Mouse (Mus musculus): ENCODE measurements around the gene Trmt5. TPM values are rescaled to one million over a fixed set of nuclear protein-coding genes. Genes with fewer than 3 reads are reported as not detected.

Trmt5 gene
- total and polyA plus RNA-seq, 2 experiments from 2014 or later, result 9.7 to 15.0 TPM

GRCm38 (mm10) chr12:73325617-73326016, 39.1 kb upstream of the Trmt5 start:
- no peaks in the 10 kb centered on the region for H3K36me3 ChIP-seq (ENCODE audit: insufficient read depth, low read length)
- H3K9me3 ChIP-seq (ENCODE audit: low read length), result no peaks in the 10 kb centered on the region
- no peak for TF ChIP-seq CTCF (IDR thresholded peaks at IDR 0.05; ENCODE audit: low read depth)
- no peak overlapping the region for H3K9ac ChIP-seq (replicated peaks; ENCODE audit: low read length)
- no peak overlapping the region for H3K27ac ChIP-seq
- no peaks in the 10 kb centered on the region for H3K27me3 ChIP-seq (ENCODE audit: insufficient read depth, low read length)
- H3K4me1 ChIP-seq (ENCODE audit: insufficient read depth, low read length), result no peaks in the 10 kb centered on the region
- DNase-seq (ENCODE audit: low spot score) (no peak), ATAC-seq (no peak)
- H3K4me2 ChIP-seq (ENCODE audit: low read depth, low read length), result no peak overlapping the region
- H3K4me3 ChIP-seq (ENCODE audit: low read length), result no peak overlapping the region
- WGBS, result 39% methylated on average over 4 of the region's 4 CpGs

- Histone ChIP-seq H3K4me1 (ENCODE audit: insufficient read depth, low read length) (no peaks in the 10 kb centered on the region), H3K27ac (no peak overlapping the region), H3K9me3 (ENCODE audit: low read length) (no peaks in the 10 kb centered on the region), H3K4me2 (ENCODE audit: low read depth, low read length) (no peak overlapping the region), H3K27me3 (ENCODE audit: insufficient read depth, low read length) (no peaks in the 10 kb centered on the region), H3K9ac (replicated peaks; ENCODE audit: low read length) (no peak overlapping the region), H3K36me3 (ENCODE audit: insufficient read depth, low read length) (no peaks in the 10 kb centered on the region), H3K4me3 (ENCODE audit: low read length) (no peak overlapping the region)
- ATAC-seq, result no peak
- TF ChIP-seq CTCF (IDR thresholded peaks at IDR 0.05; ENCODE audit: low read depth), result no peak
- DNase-seq (ENCODE audit: low spot score), result no peak
- 70% methylated on average over 2 of the region's 2 CpGs for WGBS
These were observed 38.7 kb upstream of the Trmt5 start for GRCm38 (mm10) chr12:73325181-73325580.

- 96% methylated on average over 1 of the region's 1 CpGs for WGBS
- no peaks in the 10 kb centered on the region for H3K9me3 ChIP-seq (ENCODE audit: low read length)
- peak; percentile 54 for TF ChIP-seq CTCF (IDR thresholded peaks at IDR 0.05; ENCODE audit: low read depth)
- H3K27ac ChIP-seq, result no peak overlapping the region
- H3K4me3 ChIP-seq (ENCODE audit: low read length), result no peak overlapping the region
- H3K36me3 ChIP-seq (ENCODE audit: insufficient read depth, low read length), result no peaks in the 10 kb centered on the region
- DNase-seq (ENCODE audit: low spot score), result peak; percentile 16
- no peak overlapping the region for H3K4me2 ChIP-seq (ENCODE audit: low read depth, low read length)
- H3K4me1 ChIP-seq (ENCODE audit: insufficient read depth, low read length), result no peaks in the 10 kb centered on the region
- H3K9ac ChIP-seq (replicated peaks; ENCODE audit: low read length), result no peak overlapping the region
- H3K27me3 ChIP-seq (ENCODE audit: insufficient read depth, low read length), result no peaks in the 10 kb centered on the region
- no peak for ATAC-seq
These were observed 38.2 kb upstream of the Trmt5 start for GRCm38 (mm10) chr12:73324742-73325141.

GRCm38 (mm10) chr12:73324180-73324586, 37.7 kb upstream of the Trmt5 start:
- Histone ChIP-seq H3K4me1 (ENCODE audit: insufficient read depth, low read length) (no peaks in the 10 kb centered on the region), H3K27me3 (ENCODE audit: insufficient read depth, low read length) (no peaks in the 10 kb centered on the region), H3K4me2 (ENCODE audit: low read depth, low read length) (no peak overlapping the region), H3K4me3 (ENCODE audit: low read length) (no peak overlapping the region), H3K36me3 (ENCODE audit: insufficient read depth, low read length) (no peaks in the 10 kb centered on the region), H3K9me3 (ENCODE audit: low read length) (no peaks in the 10 kb centered on the region), H3K9ac (replicated peaks; ENCODE audit: low read length) (no peak overlapping the region), H3K27ac (no peak overlapping the region)
- TF ChIP-seq CTCF (IDR thresholded peaks at IDR 0.05; ENCODE audit: low read depth), result no peak
- 90% methylated on average over 8 of the region's 8 CpGs for WGBS
- no peak for DNase-seq (ENCODE audit: low spot score)
- no peak for ATAC-seq

GRCm38 (mm10) chr12:73317706-73318686, 31.5 kb upstream of the Trmt5 start:
- ATAC-seq, result no peak
- no peaks in the 10 kb centered on the region for H3K36me3 ChIP-seq (ENCODE audit: insufficient read depth, low read length)
- DNase-seq (ENCODE audit: low spot score), result no peak
- TF ChIP-seq CTCF (IDR thresholded peaks at IDR 0.05; ENCODE audit: low read depth), result no peak
- H3K27ac ChIP-seq, result no peak overlapping the region
- no peaks in the 10 kb centered on the region for H3K27me3 ChIP-seq (ENCODE audit: insufficient read depth, low read length)
- H3K4me3 ChIP-seq (ENCODE audit: low read length), result no peak overlapping the region
- no peak overlapping the region for H3K9ac ChIP-seq (replicated peaks; ENCODE audit: low read length)
- H3K4me1 ChIP-seq (ENCODE audit: insufficient read depth, low read length), result no peaks in the 10 kb centered on the region
- WGBS, result 92% methylated on average over 7 of the region's 7 CpGs
- no peaks in the 10 kb centered on the region for H3K9me3 ChIP-seq (ENCODE audit: low read length)
- no peak overlapping the region for H3K4me2 ChIP-seq (ENCODE audit: low read depth, low read length)

- WGBS, result 89% methylated on average over 2 of the region's 2 CpGs
- no peak overlapping the region for H3K4me3 ChIP-seq (ENCODE audit: low read length)
- no peak for TF ChIP-seq CTCF (IDR thresholded peaks at IDR 0.05; ENCODE audit: low read depth)
- no peak overlapping the region for H3K27ac ChIP-seq
- H3K9ac ChIP-seq (replicated peaks; ENCODE audit: low read length), result no peak overlapping the region
- no peak for DNase-seq (ENCODE audit: low spot score)
- no peak overlapping the region for H3K4me2 ChIP-seq (ENCODE audit: low read depth, low read length)
- no peaks in the 10 kb centered on the region for H3K9me3 ChIP-seq (ENCODE audit: low read length)
- no peaks in the 10 kb centered on the region for H3K36me3 ChIP-seq (ENCODE audit: insufficient read depth, low read length)
- ATAC-seq, result no peak
- H3K27me3 ChIP-seq (ENCODE audit: insufficient read depth, low read length), result no peaks in the 10 kb centered on the region
- no peaks in the 10 kb centered on the region for H3K4me1 ChIP-seq (ENCODE audit: insufficient read depth, low read length)
These were observed 22.2 kb upstream of the Trmt5 start for GRCm38 (mm10) chr12:73308711-73309110.

GRCm38 (mm10) chr12:73307750-73308149, 21.2 kb upstream of the Trmt5 start:
- Histone ChIP-seq H3K4me2 (ENCODE audit: low read depth, low read length) (no peak overlapping the region), H3K27me3 (ENCODE audit: insufficient read depth, low read length) (no peaks in the 10 kb centered on the region), H3K4me1 (ENCODE audit: insufficient read depth, low read length) (no peaks in the 10 kb centered on the region), H3K4me3 (ENCODE audit: low read length) (no peak overlapping the region), H3K27ac (no peak overlapping the region), H3K36me3 (ENCODE audit: insufficient read depth, low read length) (no peaks in the 10 kb centered on the region), H3K9ac (replicated peaks; ENCODE audit: low read length) (no peak overlapping the region), H3K9me3 (ENCODE audit: low read length) (no peaks in the 10 kb centered on the region)
- DNase-seq (ENCODE audit: low spot score), result no peak
- TF ChIP-seq CTCF (IDR thresholded peaks at IDR 0.05; ENCODE audit: low read depth), result no peak
- WGBS, result 93% methylated on average over 4 of the region's 4 CpGs
- no peak for ATAC-seq

Data from hindbrain, postnatal 0 days (tissue).